Mouse (Mus musculus) intestine, postnatal 0 days (tissue): Measurements from ENCODE around the gene Bmpr1b. TPM values are rescaled to one million over a fixed set of nuclear protein-coding genes. Genes with fewer than 3 reads are reported as not detected.

Experiments
- ATAC-seq: fragments of 200-750 bp; cut with Nextera tagmentation; 2 replicates; pipeline ENCODE4 v1.8.0; 2017; ENCODE audit warnings: mild to moderate bottlenecking, moderate TSS enrichment, moderate library complexity
- H3K27ac ChIP-seq: fragments of 300-500 bp; sonication (generic); 2 replicates; pipeline ENCODE4 v1.5.1; 2014; ENCODE audit warnings: mild to moderate bottlenecking, low read depth, low read length, moderate library complexity
- H3K27me3 ChIP-seq: fragments of 300-500 bp; sonication (generic); replicated peaks from 2 replicates; pipeline ENCODE4 v1.6.1; 2014; ENCODE audit warnings: low read length, mixed read lengths; ENCODE audit not compliant: control insufficient read depth, insufficient read depth
- H3K36me3 ChIP-seq: fragments of 300-500 bp; sonication (generic); 2 replicates; pipeline ENCODE4 v1.6.1; 2014; ENCODE audit warnings: mild to moderate bottlenecking, moderate library complexity; ENCODE audit not compliant: control insufficient read depth, insufficient read depth
- H3K4me1 ChIP-seq: fragments of 300-500 bp; sonication (generic); replicated peaks from 2 replicates; pipeline ENCODE4 v1.6.1; 2014; ENCODE audit warnings: antibody characterized with exemption, low read length, mixed read lengths; ENCODE audit not compliant: control insufficient read depth, insufficient read depth
- H3K4me2 ChIP-seq: fragments of 300-500 bp; sonication (generic); replicated peaks from 2 replicates; pipeline ENCODE4 v1.6.1; 2014; ENCODE audit warnings: low read depth, mild to moderate bottlenecking, moderate library complexity
- H3K4me3 ChIP-seq: fragments of 300-500 bp; sonication (generic); 2 replicates; pipeline ENCODE4 v1.5.1; 2014; ENCODE audit warnings: low read depth, low read length
- H3K9ac ChIP-seq: fragments of 300-500 bp; sonication (generic); 2 replicates; pipeline ENCODE4 v1.6.1; 2014; ENCODE audit warnings: mild to moderate bottlenecking, low read depth, low read length
- H3K9me3 ChIP-seq: fragments of 300-500 bp; sonication (generic); 2 replicates; pipeline ENCODE4 v1.6.1; 2016; ENCODE audit warnings: mixed run types; ENCODE audit not compliant: control insufficient read depth
- CTCF ChIP-seq: sonication (generic); IDR thresholded peaks from 2 replicates; pipeline ENCODE4 v1.5.1; 2016; ENCODE audit warnings: low read depth, mild to moderate bottlenecking, control low read depth, antibody characterized with exemption, moderate library complexity
- WGBS: fragments of 180-500 bp; shearing (Covaris S2); extraction: QIAGEN DNeasy Blood & Tissue Kit; methylation state at CpG from one replicate; pipeline ENCODE4 v1.1.7; 2014; 5-methylcytosine and 5-hydroxymethylcytosine counted together
- polyA plus RNA-seq: library from polyadenylated mRNA; unstranded; fragments of >200 nt; fragmentation: Nextera tagmentation; extraction: Ambion mirVana; gene quantifications from 2 replicates; pipeline ENCODE4 v1.2.1, GENCODE M21; 2015

Gene Bmpr1b
- polyA plus RNA-seq, 1 experiment from 2014 or later = 0.33 TPM

- no peak for ATAC-seq
- no peak for TF ChIP-seq CTCF
- Histone ChIP-seq H3K9ac (no peak overlapping the region), H3K4me3 (no peak overlapping the region), H3K9me3 (no peaks in the 10 kb centered on the region), H3K27ac (no peak overlapping the region), H3K36me3 (no peaks in the 10 kb centered on the region), H3K27me3 (no peaks in the 10 kb centered on the region), H3K4me2 (no peak overlapping the region), H3K4me1 (no peaks in the 10 kb centered on the region)
- 87% methylated on average over 5 of the region's 5 CpGs for WGBS
These were observed 108.0 kb downstream of the Bmpr1b start for GRCm38 (mm10) chr3:142061267-142061666.

DNA sequence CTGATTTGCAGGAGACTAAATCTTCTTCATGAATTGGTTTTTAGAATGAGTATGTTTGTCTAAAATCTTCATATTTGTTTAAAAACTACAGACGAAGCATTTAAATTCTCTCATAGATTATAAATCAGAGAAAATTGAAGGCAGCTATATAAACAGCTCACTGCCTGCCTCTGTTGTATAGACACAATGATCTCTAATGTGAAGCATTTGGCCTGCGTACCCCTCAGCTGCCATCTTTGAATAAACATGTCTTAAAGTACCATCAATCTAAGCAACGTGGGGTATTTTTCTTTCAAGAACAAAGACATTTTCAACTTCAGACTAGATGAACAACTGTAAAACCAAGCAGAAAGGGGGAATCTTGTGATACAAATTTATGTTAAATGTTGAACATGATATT is 109.3 kb downstream of the Bmpr1b start:
- WGBS = 67% methylated on average over 3 of the region's 3 CpGs
- no peak overlapping the region for H3K4me2 ChIP-seq
- no peak for ATAC-seq

GRCm38 (mm10) chr3:142050681-142051080 is 118.5 kb downstream of the Bmpr1b start:
- WGBS = 98% methylated on average over 2 of the region's 2 CpGs
- Histone ChIP-seq H3K4me1 (no peaks in the 10 kb centered on the region), H3K4me2 (no peak overlapping the region), H3K36me3 (no peaks in the 10 kb centered on the region), H3K27me3 (no peaks in the 10 kb centered on the region), H3K9ac (no peak overlapping the region), H3K27ac (no peak overlapping the region), H3K9me3 (no peaks in the 10 kb centered on the region), H3K4me3 (no peak overlapping the region)
- no peak for TF ChIP-seq CTCF
- ATAC-seq = no peak

More for the DNA sequence above, 109.3 kb downstream of the Bmpr1b start:
- H3K4me3 ChIP-seq = no peak overlapping the region
- no peaks in the 10 kb centered on the region for H3K4me1 ChIP-seq
- no peaks in the 10 kb centered on the region for H3K9me3 ChIP-seq
- no peak overlapping the region for H3K27ac ChIP-seq
- no peaks in the 10 kb centered on the region for H3K27me3 ChIP-seq
- no peaks in the 10 kb centered on the region for H3K36me3 ChIP-seq
- H3K9ac ChIP-seq = no peak overlapping the region
- TF ChIP-seq CTCF = no peak

- no peaks in the 10 kb centered on the region for H3K4me1 ChIP-seq
- no peak overlapping the region for H3K4me2 ChIP-seq
- ATAC-seq = no peak
- H3K27me3 ChIP-seq = no peaks in the 10 kb centered on the region
- no peak overlapping the region for H3K27ac ChIP-seq
- H3K36me3 ChIP-seq = no peaks in the 10 kb centered on the region
- 68% methylated on average over 3 of the region's 3 CpGs for WGBS
- H3K9ac ChIP-seq = no peak overlapping the region
- H3K9me3 ChIP-seq = no peaks in the 10 kb centered on the region
- H3K4me3 ChIP-seq = no peak overlapping the region
- TF ChIP-seq CTCF = no peak
These were observed 119.6 kb downstream of the Bmpr1b start for GRCm38 (mm10) chr3:142049610-142050009.

DNA sequence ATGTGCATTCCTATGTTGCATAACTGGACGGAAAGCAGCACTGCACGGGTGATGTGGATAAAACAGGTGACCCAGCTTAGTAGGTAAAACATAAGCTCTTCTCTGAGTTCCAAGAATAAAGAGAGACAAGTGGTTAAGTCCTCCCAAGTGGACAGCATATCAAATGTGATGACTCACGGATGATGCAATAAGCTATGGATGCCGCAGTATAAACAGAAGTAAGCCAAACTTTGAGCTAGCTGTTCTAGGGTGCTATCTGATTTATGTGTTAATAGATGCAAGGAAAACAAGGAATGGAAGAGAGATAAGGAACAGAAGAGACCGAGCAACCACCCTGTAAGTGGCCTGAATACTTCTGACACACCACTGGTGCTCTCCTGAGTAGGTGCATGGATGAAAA is 120.1 kb downstream of the Bmpr1b start:
- no peak for ATAC-seq
- Histone ChIP-seq H3K9ac (no peak overlapping the region), H3K4me3 (no peak overlapping the region), H3K9me3 (no peaks in the 10 kb centered on the region), H3K36me3 (no peaks in the 10 kb centered on the region), H3K27ac (no peak overlapping the region), H3K27me3 (no peaks in the 10 kb centered on the region), H3K4me1 (no peaks in the 10 kb centered on the region), H3K4me2 (no peak overlapping the region)
- TF ChIP-seq CTCF = no peak
- 59% methylated on average over 5 of the region's 5 CpGs for WGBS

GRCm38 (mm10) chr3:142048493-142048892 is 120.7 kb downstream of the Bmpr1b start:
- no peak overlapping the region for H3K27ac ChIP-seq
- no peak overlapping the region for H3K4me3 ChIP-seq
- no peaks in the 10 kb centered on the region for H3K27me3 ChIP-seq
- no peaks in the 10 kb centered on the region for H3K36me3 ChIP-seq
- ATAC-seq = no peak
- no peak overlapping the region for H3K9ac ChIP-seq
- TF ChIP-seq CTCF = no peak
- H3K4me2 ChIP-seq = no peak overlapping the region
- H3K9me3 ChIP-seq = no peaks in the 10 kb centered on the region
- 72% methylated on average over 6 of the region's 6 CpGs for WGBS
- no peaks in the 10 kb centered on the region for H3K4me1 ChIP-seq

- Histone ChIP-seq H3K4me1 (no peaks in the 10 kb centered on the region), H3K27ac (no peak overlapping the region), H3K9me3 (no peaks in the 10 kb centered on the region), H3K9ac (no peak overlapping the region), H3K36me3 (no peaks in the 10 kb centered on the region), H3K4me2 (no peak overlapping the region), H3K27me3 (no peaks in the 10 kb centered on the region), H3K4me3 (no peak overlapping the region)
- TF ChIP-seq CTCF = peak; percentile 79
- 33% methylated on average over 2 of the region's 2 CpGs for WGBS
- no peak for ATAC-seq
These were observed 125.8 kb downstream of the Bmpr1b start for GRCm38 (mm10) chr3:142043463-142043862.
